Mouse (Mus musculus) brain, embryonic 14.5 days (tissue): ENCODE data around the gene Abca12.

Source experiments
- CTCF ChIP-seq: fragments of 200-500 bp; IDR thresholded peaks from 2 replicates; pipeline ENCODE4 v1.5.1; 2012; ENCODE audit warnings: inconsistent platforms, mild to moderate bottlenecking, moderate library complexity, borderline replicate concordance; ENCODE audit not compliant: insufficient read depth, insufficient read length; ENCODE audit errors: extremely low read depth
- POLR2A ChIP-seq: fragments of 200-500 bp; IDR thresholded peaks from 2 replicates; pipeline ENCODE4 v1.6.1; 2012; ENCODE audit warnings: mild to moderate bottlenecking, inconsistent platforms, borderline replicate concordance; ENCODE audit not compliant: poor library complexity, insufficient read depth, insufficient read length, severe bottlenecking; ENCODE audit errors: extremely low read depth

- TF ChIP-seq POLR2A, result no peak
- no peak for TF ChIP-seq CTCF
Observed at GRCm38 (mm10) chr1:71272077-71272476, 142.6 kb downstream of the Abca12 start.
